Mouse (Mus musculus) hindbrain, embryonic 16.5 days (tissue): ENCODE measurements around the gene Etaa1. TPM values are rescaled to one million over a fixed set of nuclear protein-coding genes. Genes with fewer than 3 reads are reported as not detected.
"Not testable (repeated sequence)": the region's sequence is repeated elsewhere in the genome, so short reads cannot be mapped to it uniquely, and the experiment has no call there.

Experiments
- ATAC-seq: fragments of 200-750 bp; cut with Nextera tagmentation; 2 replicates; pipeline ENCODE4 v1.8.0; 2017; ENCODE audit warnings: moderate TSS enrichment, moderate library complexity
- H3K27ac ChIP-seq: fragments of 300-500 bp; sonication (generic); 2 replicates; pipeline ENCODE4 v1.5.1; 2014; ENCODE audit warnings: low read depth, mild to moderate bottlenecking, control low read depth, low read length, moderate library complexity
- H3K27me3 ChIP-seq: fragments of 300-500 bp; sonication (generic); replicated peaks from 2 replicates; pipeline ENCODE4 v1.6.1; 2014; ENCODE audit warnings: low read length; ENCODE audit not compliant: control insufficient read depth, insufficient read depth
- H3K36me3 ChIP-seq: fragments of 300-500 bp; sonication (generic); 2 replicates; pipeline ENCODE4 v1.6.1; 2014; ENCODE audit warnings: mild to moderate bottlenecking, low read length, moderate library complexity, mixed read lengths; ENCODE audit not compliant: control insufficient read depth, insufficient read depth
- H3K4me1 ChIP-seq: fragments of 300-500 bp; sonication (generic); 2 replicates; pipeline ENCODE4 v1.6.1; 2014; ENCODE audit warnings: low read depth, low read length; ENCODE audit not compliant: control insufficient read depth, insufficient read depth
- H3K4me2 ChIP-seq: fragments of 300-500 bp; sonication (generic); 2 replicates; pipeline ENCODE4 v1.6.1; 2014; ENCODE audit warnings: mild to moderate bottlenecking, low read length, control low read depth, moderate library complexity
- H3K4me3 ChIP-seq: fragments of 300-500 bp; sonication (generic); 2 replicates; pipeline ENCODE4 v1.5.1; 2014; ENCODE audit warnings: mild to moderate bottlenecking, low read length, control low read depth, moderate library complexity
- H3K9ac ChIP-seq: fragments of 300-500 bp; sonication (generic); 2 replicates; pipeline ENCODE4 v1.6.1; 2014; ENCODE audit warnings: low read depth, mild to moderate bottlenecking, control low read depth, low read length, moderate library complexity
- H3K9me3 ChIP-seq: fragments of 300-500 bp; sonication (generic); 2 replicates; pipeline ENCODE4 v1.6.1; 2014; ENCODE audit warnings: mild to moderate bottlenecking, low read length, moderate library complexity; ENCODE audit not compliant: control insufficient read depth
- WGBS: fragments of 180-500 bp; shearing (Covaris S2); extraction: QIAGEN DNeasy Blood & Tissue Kit; methylation state at CpG from one replicate; pipeline ENCODE4 v1.1.7; 2014; 5-methylcytosine and 5-hydroxymethylcytosine counted together
- polyA plus RNA-seq: library from polyadenylated mRNA; unstranded; fragments of >200 nt; fragmentation: Nextera tagmentation; extraction: Ambion mirVana; gene quantifications from 2 replicates; pipeline ENCODE4 v1.2.1, GENCODE M21; 2015

Etaa1 gene
- polyA plus RNA-seq, 1 experiment from 2014 or later = 6.6 TPM

- no peak overlapping the region for H3K27ac ChIP-seq
- ATAC-seq = no peak
- H3K9ac ChIP-seq = no peak overlapping the region
- H3K36me3 ChIP-seq = peaks cover 2% of the 10 kb centered on the region; the same call in 1 of the 2 replicates
- H3K4me1 ChIP-seq = no peaks in the 10 kb centered on the region
- no peaks in the 10 kb centered on the region for H3K27me3 ChIP-seq
- H3K4me2 ChIP-seq = no peak overlapping the region
- H3K9me3 ChIP-seq = no peaks in the 10 kb centered on the region
- H3K4me3 ChIP-seq = no peak overlapping the region
Observed at GRCm38 (mm10) chr11:17937931-17938330, 15.7 kb downstream of the Etaa1 start.

GRCm38 (mm10) chr11:17917905-17918304, 35.8 kb downstream of the Etaa1 start:
- WGBS = 60% methylated on average over 4 of the region's 4 CpGs
- ATAC-seq = no peak
- no peak overlapping the region for H3K4me3 ChIP-seq

GRCm38 (mm10) chr11:17917101-17917500, 36.6 kb downstream of the Etaa1 start:
- WGBS = 94% methylated on average over 5 of the region's 5 CpGs
- Histone ChIP-seq H3K27ac (no peak overlapping the region), H3K36me3 (no peaks in the 10 kb centered on the region), H3K27me3 (no peaks in the 10 kb centered on the region), H3K9me3 (no peaks in the 10 kb centered on the region), H3K4me1 (no peaks in the 10 kb centered on the region), H3K4me3 (no peak overlapping the region), H3K9ac (no peak overlapping the region), H3K4me2 (no peak overlapping the region)
- ATAC-seq = no peak

More at GRCm38 (mm10) chr11:17917905-17918304, 35.8 kb downstream of the Etaa1 start:
- no peak overlapping the region for H3K4me2 ChIP-seq
- no peaks in the 10 kb centered on the region for H3K9me3 ChIP-seq
- H3K9ac ChIP-seq = no peak overlapping the region
- H3K27me3 ChIP-seq = no peaks in the 10 kb centered on the region
- H3K27ac ChIP-seq = no peak overlapping the region
- H3K4me1 ChIP-seq = no peaks in the 10 kb centered on the region
- H3K36me3 ChIP-seq = no peaks in the 10 kb centered on the region

GRCm38 (mm10) chr11:17916486-17916885, 37.2 kb downstream of the Etaa1 start:
- no peak overlapping the region for H3K4me3 ChIP-seq
- H3K36me3 ChIP-seq = no peaks in the 10 kb centered on the region
- H3K4me1 ChIP-seq = no peaks in the 10 kb centered on the region
- 83% methylated on average over 1 of the region's 1 CpGs for WGBS
- H3K4me2 ChIP-seq = no peak overlapping the region
- H3K27ac ChIP-seq = no peak overlapping the region
- no peak for ATAC-seq
- no peak overlapping the region for H3K9ac ChIP-seq
- H3K27me3 ChIP-seq = no peaks in the 10 kb centered on the region
- H3K9me3 ChIP-seq = no peaks in the 10 kb centered on the region

- ATAC-seq, H3K27me3 ChIP-seq, H3K27ac ChIP-seq, H3K9me3 ChIP-seq, H3K4me2 ChIP-seq, H3K4me1 ChIP-seq, H3K4me3 ChIP-seq, H3K9ac ChIP-seq, H3K36me3 ChIP-seq: not testable (repeated sequence)
- WGBS = 90% methylated on average over 4 of the region's 4 CpGs
Observed at GRCm38 (mm10) chr11:17900996-17901395, 52.7 kb downstream of the Etaa1 start.
